7 mouse cellular contexts compared by ENCODE assay signal in the genomic region with DNA sequence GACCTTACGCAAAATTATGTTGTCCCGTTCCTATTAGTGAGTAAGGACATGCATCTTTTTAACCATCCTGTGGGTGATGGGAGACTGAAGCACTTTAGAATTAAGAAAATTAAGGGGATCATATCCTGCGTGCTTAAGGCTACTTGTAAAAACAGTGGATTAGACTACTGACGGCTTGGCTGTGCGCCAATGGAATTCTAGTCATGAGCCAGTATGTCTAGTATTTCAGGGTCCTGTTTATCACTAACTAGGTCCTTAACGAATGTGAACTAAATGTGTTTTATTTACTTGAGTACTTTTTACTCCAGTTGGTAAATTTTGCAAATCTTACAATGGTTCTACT. TPM values are rescaled to one million over a fixed set of nuclear protein-coding genes. Genes with fewer than 3 reads are reported as not detected.
A peak's percentile ranks its signal among the peaks of the same experiment; 100 is the strongest.
DNase-seq lines count a peak whose midpoint lies in the region; ATAC-seq and TF ChIP-seq lines count a peak whose summit lies in the region.

No protein-coding gene starts in this region.

- peak; percentile 38 for ATAC-seq in kidney, embryonic 15.5 days (replicated peaks; ENCODE audit: low FRiP score)

- peak overlapping the region; percentile 97 for H3K9ac ChIP-seq in kidney, embryonic 15.5 days

- peak; percentile 69 to 78 for DNase-seq in right cerebral cortex, postnatal 10 days (ENCODE audit: low spot score in 2 of 2)
- DNase-seq in right cerebral cortex, postnatal 25 days = no peak
- DNase-seq in cerebellum, adult 9-10 months = peak; percentile 86
- peak; percentile 20 to 30 for DNase-seq in gastrocnemius, adult 8-10 months (ENCODE audit: low spot score in 2 of 2)
- DNase-seq in lung, adult 2 months = peak; percentile 36
- DNase-seq in right cerebral cortex, postnatal 36 days (ENCODE audit: low spot score in 2 of 2) = peak; percentile 14 to 25

- no peaks in the 10 kb centered on the region for H3K9me3 ChIP-seq in kidney, embryonic 15.5 days (replicated peaks)

- H3K27ac ChIP-seq in kidney, embryonic 15.5 days = peak overlapping the region; percentile 96

- peak overlapping the region; percentile 95 for H3K4me3 ChIP-seq in kidney, embryonic 15.5 days (replicated peaks)
- peak overlapping the region; percentile 96 for H3K4me3 ChIP-seq in lung, adult 2 months (replicated peaks; ENCODE audit: extremely low read depth, low read depth, low read length)

- peaks cover 17% of the 10 kb centered on the region for H3K4me1 ChIP-seq in kidney, embryonic 15.5 days
- peaks cover 10% of the 10 kb centered on the region for H3K4me1 ChIP-seq in lung, adult 2 months (ENCODE audit: control insufficient read depth, insufficient read depth, low read length)

- peak overlapping the region; percentile 66 for H3K4me2 ChIP-seq in kidney, embryonic 15.5 days

- H3K27me3 ChIP-seq in kidney, embryonic 15.5 days = no peaks in the 10 kb centered on the region

- H3K36me3 ChIP-seq in kidney, embryonic 15.5 days = peaks cover 2% of the 10 kb centered on the region

- no peak for TF ChIP-seq POLR2A in lung, adult 2 months (IDR thresholded peaks at IDR 0.05; ENCODE audit: borderline replicate concordance, extremely low read depth, low read depth, low read length)

- 4% methylated on average over 6 of the region's 6 CpGs for whole genome bisulfite sequencing in kidney, embryonic 15.5 days
- WGBS in lung, adult 2 months = 4% methylated on average over 6 of the region's 6 CpGs

- no peak for TF ChIP-seq CTCF in lung, adult 2 months (IDR thresholded peaks at IDR 0.05; ENCODE audit: insufficient read depth, low read length)

RNA-seq across cellular contexts. Expression of a gene that starts 0.7 kb away (rescaled TPM):
- not detected for total RNA-seq in gastrocnemius, adult 8-10 months (2022)
- 2.0 and 2.5 TPM in 2 replicates for polyA plus RNA-seq in kidney, embryonic 15.5 days (2015; fragmentation: Nextera tagmentation; extraction: Ambion mirVana)
- polyA plus RNA-seq in lung, adult 2 months (2012; rRNA removed) = not detected in 2 replicates

RNA-seq across cellular contexts. Expression of a gene that starts 0.7 kb away (rescaled TPM):
- total RNA-seq in gastrocnemius, adult 8-10 months (2022) = 10 to 100 TPM; 58.7 to 80.0 (median 65.4) TPM
- polyA plus RNA-seq in kidney, embryonic 15.5 days (2015; fragmentation: Nextera tagmentation; extraction: Ambion mirVana) = 111 and 124 TPM in 2 replicates
- 82.0 and 97.1 TPM in 2 replicates for polyA plus RNA-seq in lung, adult 2 months (2012; rRNA removed)
